Mouse (Mus musculus) intestine, embryonic 16.5 days (tissue): ENCODE measurements at regions not wholly inside any gene's neighbourhood (a gene's known extent, or its start where the extent isn't known, plus 50 kb on each side); places are given as distances from the start of the nearest gene placed in this dataset.

Experiments used
- ATAC-seq: fragments of 200-750 bp; cut with Nextera tagmentation; 2 replicates; pipeline ENCODE4 v1.8.0; 2017; ENCODE audit warnings: moderate TSS enrichment, moderate library complexity
- H3K27ac ChIP-seq: fragments of 300-500 bp; sonication (generic); 2 replicates; pipeline ENCODE4 v1.5.1; 2014; ENCODE audit warnings: mild to moderate bottlenecking, low read length
- H3K27me3 ChIP-seq: fragments of 300-500 bp; sonication (generic); replicated peaks from 2 replicates; pipeline ENCODE4 v1.6.1; 2014; ENCODE audit warnings: low read length, control low read depth, mixed read lengths; ENCODE audit not compliant: control insufficient read depth, insufficient read depth
- H3K36me3 ChIP-seq: fragments of 300-500 bp; sonication (generic); 2 replicates; pipeline ENCODE4 v1.6.1; 2014; ENCODE audit warnings: low read length, control low read depth; ENCODE audit not compliant: control insufficient read depth, insufficient read depth
- H3K4me1 ChIP-seq: fragments of 300-500 bp; sonication (generic); 2 replicates; pipeline ENCODE4 v1.6.1; 2014; ENCODE audit warnings: low read length, control low read depth, mixed read lengths; ENCODE audit not compliant: control insufficient read depth, insufficient read depth
- H3K4me2 ChIP-seq: fragments of 300-500 bp; sonication (generic); 2 replicates; pipeline ENCODE4 v1.6.1; 2014; ENCODE audit warnings: low read depth, low read length, control low read depth
- H3K4me3 ChIP-seq: fragments of 300-500 bp; sonication (generic); 2 replicates; pipeline ENCODE4 v1.5.1; 2014; ENCODE audit warnings: mild to moderate bottlenecking, low read length
- H3K9ac ChIP-seq: fragments of 300-500 bp; sonication (generic); 2 replicates; pipeline ENCODE4 v1.6.1; 2014; ENCODE audit warnings: low read depth, low read length
- H3K9me3 ChIP-seq: fragments of 300-500 bp; sonication (generic); 2 replicates; pipeline ENCODE4 v1.6.1; 2016; ENCODE audit warnings: low read length, control low read depth; ENCODE audit not compliant: control insufficient read depth
- WGBS: fragments of 180-500 bp; shearing (Covaris S2); extraction: QIAGEN DNeasy Blood & Tissue Kit; methylation state at CpG from one replicate; pipeline ENCODE4 v1.1.7; 2014; 5-methylcytosine and 5-hydroxymethylcytosine counted together

- H3K36me3 ChIP-seq, result no peaks in the 10 kb centered on the region
- H3K27ac ChIP-seq, result no peak overlapping the region
- H3K9me3 ChIP-seq, result no peaks in the 10 kb centered on the region
- H3K4me2 ChIP-seq, result no peak overlapping the region
- H3K4me3 ChIP-seq, result no peak overlapping the region
- no peaks in the 10 kb centered on the region; the same call in 1 of the 2 replicates for H3K4me1 ChIP-seq
- no peak for ATAC-seq
- H3K9ac ChIP-seq, result no peak overlapping the region
- WGBS, result 76% methylated on average over 5 of the region's 5 CpGs
- H3K27me3 ChIP-seq, result no peaks in the 10 kb centered on the region
These were observed 328.5 kb downstream of the Nuak1 start for GRCm38 (mm10) chr10:84111909-84112308.

- Histone ChIP-seq H3K9me3 (no peaks in the 10 kb centered on the region), H3K36me3 (no peaks in the 10 kb centered on the region), H3K4me1 (no peaks in the 10 kb centered on the region), H3K27ac (no peak overlapping the region), H3K27me3 (no peaks in the 10 kb centered on the region), H3K4me3 (no peak overlapping the region), H3K4me2 (no peak overlapping the region), H3K9ac (no peak overlapping the region)
- ATAC-seq, result no peak
- 91% methylated on average over 8 of the region's 8 CpGs for WGBS
These were observed 320.3 kb downstream of the Nuak1 start for GRCm38 (mm10) chr10:84119952-84120550.

- Histone ChIP-seq H3K9me3 (no peaks in the 10 kb centered on the region), H3K4me2 (no peak overlapping the region), H3K27me3 (no peaks in the 10 kb centered on the region), H3K36me3 (no peaks in the 10 kb centered on the region), H3K9ac (no peak overlapping the region), H3K4me1 (no peaks in the 10 kb centered on the region), H3K27ac (no peak overlapping the region), H3K4me3 (no peak overlapping the region)
- 75% methylated on average over 4 of the region's 4 CpGs for WGBS
- ATAC-seq, result no peak
These were observed 303.3 kb downstream of the Nuak1 start for GRCm38 (mm10) chr10:84137019-84137658.

GRCm38 (mm10) chr10:84142741-84143454 is 297.5 kb downstream of the Nuak1 start:
- peaks cover 5% of the 10 kb centered on the region for H3K4me1 ChIP-seq
- ATAC-seq, result no peak
- H3K9me3 ChIP-seq, result no peaks in the 10 kb centered on the region
- H3K9ac ChIP-seq, result no peak overlapping the region
- no peak overlapping the region for H3K4me3 ChIP-seq
- no peak overlapping the region for H3K4me2 ChIP-seq
- H3K36me3 ChIP-seq, result no peaks in the 10 kb centered on the region
- 43% methylated on average over 8 of the region's 8 CpGs for WGBS
- H3K27ac ChIP-seq, result no peak overlapping the region
- no peaks in the 10 kb centered on the region for H3K27me3 ChIP-seq

- 32% methylated on average over 5 of the region's 5 CpGs for WGBS
- Histone ChIP-seq H3K27me3 (no peaks in the 10 kb centered on the region), H3K9ac (no peak overlapping the region), H3K4me1 (peaks cover 5% of the 10 kb centered on the region), H3K27ac (no peak overlapping the region), H3K9me3 (no peaks in the 10 kb centered on the region), H3K36me3 (no peaks in the 10 kb centered on the region), H3K4me2 (no peak overlapping the region), H3K4me3 (no peak overlapping the region)
- no peak for ATAC-seq
These were observed 296.6 kb downstream of the Nuak1 start for GRCm38 (mm10) chr10:84143674-84144343.

- Histone ChIP-seq H3K4me3 (no peak overlapping the region), H3K9me3 (no peaks in the 10 kb centered on the region), H3K27ac (no peak overlapping the region), H3K4me1 (peaks cover 5% of the 10 kb centered on the region), H3K9ac (no peak overlapping the region), H3K4me2 (no peak overlapping the region), H3K36me3 (no peaks in the 10 kb centered on the region), H3K27me3 (no peaks in the 10 kb centered on the region)
- ATAC-seq, result no peak
These were observed 296.1 kb downstream of the Nuak1 start for GRCm38 (mm10) chr10:84144344-84144687.

- Histone ChIP-seq H3K27me3 (no peaks in the 10 kb centered on the region), H3K9me3 (no peaks in the 10 kb centered on the region), H3K27ac (no peak overlapping the region), H3K4me2 (no peak overlapping the region), H3K4me1 (peaks cover 5% of the 10 kb centered on the region), H3K36me3 (no peaks in the 10 kb centered on the region), H3K4me3 (no peak overlapping the region), H3K9ac (no peak overlapping the region)
- 73% methylated on average over 2 of the region's 2 CpGs for WGBS
- ATAC-seq, result no peak
These were observed 293.0 kb downstream of the Nuak1 start for GRCm38 (mm10) chr10:84147305-84147984.

GRCm38 (mm10) chr10:84163752-84164151 is 276.6 kb downstream of the Nuak1 start:
- Histone ChIP-seq H3K4me1 (no peaks in the 10 kb centered on the region), H3K27ac (no peak overlapping the region), H3K27me3 (no peaks in the 10 kb centered on the region), H3K4me2 (no peak overlapping the region), H3K9me3 (no peaks in the 10 kb centered on the region), H3K4me3 (no peak overlapping the region), H3K36me3 (no peaks in the 10 kb centered on the region), H3K9ac (no peak overlapping the region)
- no peak for ATAC-seq
- 71% methylated on average over 4 of the region's 4 CpGs for WGBS
